Mouse (Mus musculus): ENCODE results near the gene Impdh2.

GRCm38 (mm10) chr9:108559169-108559568, 917 bp upstream of the Impdh2 start:
- TF ChIP-seq POLR2A (IDR thresholded peaks at IDR 0.05; ENCODE audit: borderline replicate concordance, control insufficient read depth, low read depth, low read length) = no peak
- TF ChIP-seq CTCF (IDR thresholded peaks at IDR 0.05; ENCODE audit: control insufficient read depth, insufficient read depth, low read length) = no peak
